Mouse (Mus musculus) C2C12 (cell line): ENCODE results near the gene Pla2g5.

Source experiments
- CEBPB ChIP-seq: IDR thresholded peaks from one replicate; pipeline ENCODE4 v1.6.1; 2011; ENCODE audit warnings: low read depth, mild to moderate bottlenecking, control low read depth, moderate library complexity
- CTCF ChIP-seq: IDR thresholded peaks from one replicate; pipeline ENCODE4 v1.5.1; 2011; ENCODE audit not compliant: control insufficient read depth, insufficient read depth, insufficient read length
- MAX ChIP-seq: IDR thresholded peaks from one replicate; pipeline ENCODE4 v1.6.1; 2011; ENCODE audit warnings: mild to moderate bottlenecking, control low read depth
- MYOD1 ChIP-seq: IDR thresholded peaks from one replicate; pipeline ENCODE4 v1.6.1; 2011; ENCODE audit warnings: low read depth; ENCODE audit not compliant: control insufficient read depth, insufficient read length
- USF1 ChIP-seq: IDR thresholded peaks from one replicate; pipeline ENCODE4 v1.6.1; 2011; ENCODE audit warnings: low read depth, mild to moderate bottlenecking, control low read depth, moderate library complexity

- TF ChIP-seq CTCF: no peak
- TF ChIP-seq CEBPB: no peak
- TF ChIP-seq MAX: no peak
- no peak for TF ChIP-seq USF1
- TF ChIP-seq MYOD1: no peak
Measured at GRCm38 (mm10) chr4:138772386-138772785, 90.9 kb downstream of the Pla2g5 start.
